Mouse (Mus musculus) yolk sac, embryonic 10.5 days (tissue): ENCODE measurements around the gene Epp13.
"Not testable (repeated sequence)": the region's sequence is repeated elsewhere in the genome, so short reads cannot be mapped to it uniquely, and the experiment has no call there.

ENCODE experiments used
- DNase-seq: peaks from one replicate; pipeline ENCODE4 v3.0.0-alpha.2; 2017; ENCODE audit warnings: low spot score

Epp13 gene

GRCm38 (mm10) chr7:6285842-6286705, 33.6 kb downstream of the Epp13 start, which contains the start of gene Zfp667:
TSS of gene Zfp667 (plus strand) at chr7:6286579.
- DNase-seq: peak; percentile 97

- no peak for DNase-seq
Observed at GRCm38 (mm10) chr7:6286921-6287531, 34.5 kb downstream of the Epp13 start.

GRCm38 (mm10) chr7:6291121-6291520, 38.6 kb downstream of the Epp13 start:
- not testable (repeated sequence) for DNase-seq

- not testable (repeated sequence) for DNase-seq
Observed at GRCm38 (mm10) chr7:6300796-6301195, 48.3 kb downstream of the Epp13 start.

GRCm38 (mm10) chr7:6330458-6331232, 78.1 kb downstream of the Epp13 start:
- DNase-seq: no peak

- DNase-seq: peak; percentile 86
Observed at GRCm38 (mm10) chr7:6331233-6331956, 78.9 kb downstream of the Epp13 start, which contains the start of gene Zfp583. TSS of gene Zfp583 (minus strand) at chr7:6331285.
